Mouse (Mus musculus) kidney, postnatal 0 days (tissue): ENCODE results near the gene Gm5901. TPM values are rescaled to one million over a fixed set of nuclear protein-coding genes. Genes with fewer than 3 reads are reported as not detected.
"Not testable (repeated sequence)": the region's sequence is repeated elsewhere in the genome, so short reads cannot be mapped to it uniquely, and the experiment has no call there.

Source experiments
- ATAC-seq: fragments of 200-750 bp; cut with Nextera tagmentation; replicated peaks from 2 replicates; pipeline ENCODE4 v1.8.0; 2017; ENCODE audit warnings: low read depth, moderate number of reproducible peaks, moderate TSS enrichment, moderate library complexity; ENCODE audit not compliant: low FRiP score
- DNase-seq: peaks from one replicate; pipeline ENCODE4 v3.0.0-alpha.2; 2016; ENCODE audit warnings: low spot score
- H3K27ac ChIP-seq: fragments of 300-500 bp; sonication (generic); 2 replicates; pipeline ENCODE4 v1.5.1; 2014; ENCODE audit warnings: mild to moderate bottlenecking
- H3K27me3 ChIP-seq: fragments of 300-500 bp; sonication (generic); 2 replicates; pipeline ENCODE4 v1.6.1; 2014; ENCODE audit warnings: low read length, mixed read lengths; ENCODE audit not compliant: insufficient read depth
- H3K36me3 ChIP-seq: fragments of 300-500 bp; sonication (generic); 2 replicates; pipeline ENCODE4 v1.6.1; 2014; ENCODE audit warnings: low read length, mixed read lengths; ENCODE audit not compliant: insufficient read depth
- H3K4me1 ChIP-seq: fragments of 300-500 bp; sonication (generic); replicated peaks from 2 replicates; pipeline ENCODE4 v1.6.1; 2014; ENCODE audit warnings: antibody characterized with exemption, low read length, mixed read lengths; ENCODE audit not compliant: insufficient read depth
- H3K4me2 ChIP-seq: fragments of 300-500 bp; sonication (generic); 2 replicates; pipeline ENCODE4 v1.6.1; 2014; ENCODE audit warnings: mild to moderate bottlenecking, low read length, moderate library complexity, mixed read lengths
- H3K4me3 ChIP-seq: fragments of 300-500 bp; sonication (generic); replicated peaks from 2 replicates; pipeline ENCODE4 v1.5.1; 2014; ENCODE audit warnings: low read depth, low read length
- H3K9ac ChIP-seq: fragments of 300-500 bp; sonication (generic); 2 replicates; pipeline ENCODE4 v1.6.1; 2014; ENCODE audit warnings: low read depth, low read length
- H3K9me3 ChIP-seq: fragments of 300-500 bp; sonication (generic); replicated peaks from 2 replicates; pipeline ENCODE4 v1.6.1; 2016; ENCODE audit warnings: low read length, inconsistent platforms, mixed read lengths
- CTCF ChIP-seq: IDR thresholded peaks from 2 replicates; pipeline ENCODE4 v1.5.1; 2016; ENCODE audit warnings: antibody characterized with exemption, low read depth, mild to moderate bottlenecking, moderate library complexity
- WGBS: fragments of 180-500 bp; shearing (Covaris S2); extraction: QIAGEN DNeasy Blood & Tissue Kit; methylation state at CpG from one replicate; pipeline ENCODE4 v1.1.7; 2014; 5-methylcytosine and 5-hydroxymethylcytosine counted together
- polyA plus RNA-seq: library from polyadenylated mRNA; unstranded; fragments of >200 nt; fragmentation: Nextera tagmentation; extraction: Ambion mirVana; gene quantifications from 2 replicates; pipeline ENCODE4 v1.2.1, GENCODE M21; 2015

Gene Gm5901
- polyA plus RNA-seq, 1 experiment from 2014 or later = not detected

- Histone ChIP-seq H3K27ac (peak overlapping the region; percentile 81), H3K4me2 (peak overlapping the region; percentile 69), H3K4me3 (peak overlapping the region; percentile 80), H3K9me3 (no peaks in the 10 kb centered on the region), H3K9ac (peak overlapping the region; percentile 84), H3K4me1 (no peaks in the 10 kb centered on the region), H3K27me3 (no peaks in the 10 kb centered on the region), H3K36me3 (no peaks in the 10 kb centered on the region)
- WGBS = 2% methylated on average over 25 of the region's 25 CpGs
- no peak; the same call in 1 of the 2 replicates for ATAC-seq
- DNase-seq = peak; percentile 14
- TF ChIP-seq CTCF = no peak
Observed at GRCm38 (mm10) chr7:105399058-105399934, 24.5 kb downstream of the Gm5901 start.

GRCm38 (mm10) chr7:105399935-105400624 is 25.2 kb downstream of the Gm5901 start, which contains the start of gene Fam160a2:
Gene Fam160a2, minus strand, starts transcription at chr7:105400054.
- Histone ChIP-seq H3K27me3 (no peaks in the 10 kb centered on the region), H3K9ac (peak within 1 kb of the TSS; percentile 84), H3K9me3 (no peaks in the 10 kb centered on the region), H3K27ac (peak within 1 kb of the TSS; percentile 81), H3K36me3 (no peaks in the 10 kb centered on the region), H3K4me3 (peak within 1 kb of the TSS; percentile 80), H3K4me2 (peak within 1 kb of the TSS; percentile 69), H3K4me1 (no peaks in the 10 kb centered on the region)
- TF ChIP-seq CTCF = no peak
- ATAC-seq = peak; percentile 99
- DNase-seq = peak; percentile 100
- WGBS = under 1% methylated on average over 55 of the region's 55 CpGs

- Histone ChIP-seq H3K27ac (no peak within 1 kb of the TSS), H3K4me3 (no peak within 1 kb of the TSS), H3K9ac (0 out of 2 replicates have a peak within 1 kb of the TSS, but pooled peaks have one; percentile 23), H3K36me3 (no peaks in the 10 kb centered on the region), H3K4me2 (no peak within 1 kb of the TSS), H3K4me1 (no peaks in the 10 kb centered on the region), H3K9me3 (no peaks in the 10 kb centered on the region), H3K27me3 (no peaks in the 10 kb centered on the region)
- TF ChIP-seq CTCF = no peak
- ATAC-seq = no peak
- 68% methylated on average over 5 of the region's 5 CpGs for WGBS
- DNase-seq = no peak
Observed at GRCm38 (mm10) chr7:105404268-105404667, 29.4 kb downstream of the Gm5901 start, which contains the start of gene Cnga4. Gene Cnga4, plus strand, starts transcription at chr7:105404568.

GRCm38 (mm10) chr7:105406322-105406721 is 31.5 kb downstream of the Gm5901 start:
- Histone ChIP-seq H3K36me3 (no peaks in the 10 kb centered on the region), H3K4me3 (no peak overlapping the region), H3K9ac (no peak overlapping the region), H3K4me1 (no peaks in the 10 kb centered on the region), H3K27ac (no peak overlapping the region), H3K27me3 (no peaks in the 10 kb centered on the region), H3K9me3 (no peaks in the 10 kb centered on the region), H3K4me2 (no peak overlapping the region)
- no peak for ATAC-seq
- DNase-seq = no peak
- 64% methylated on average over 1 of the region's 1 CpGs for WGBS
- no peak for TF ChIP-seq CTCF

GRCm38 (mm10) chr7:105411874-105412632 is 37.2 kb downstream of the Gm5901 start:
- ATAC-seq (0 out of 2 replicates have a peak, but pooled peaks have one; percentile 21), DNase-seq (peak; percentile 71)
- H3K9me3 ChIP-seq, H3K4me1 ChIP-seq, H3K4me2 ChIP-seq, H3K9ac ChIP-seq, H3K27ac ChIP-seq, H3K36me3 ChIP-seq, H3K27me3 ChIP-seq, H3K4me3 ChIP-seq: not testable (repeated sequence)
- peak; percentile 94 for TF ChIP-seq CTCF
- 56% methylated on average over 8 of the region's 8 CpGs for WGBS

- no peak for DNase-seq
- WGBS = 54% methylated on average over 6 of the region's 6 CpGs
- Histone ChIP-seq H3K27ac (no peak overlapping the region), H3K36me3 (no peaks in the 10 kb centered on the region), H3K4me3 (no peak overlapping the region), H3K27me3 (no peaks in the 10 kb centered on the region), H3K4me1 (no peaks in the 10 kb centered on the region), H3K4me2 (no peak overlapping the region), H3K9ac (no peak overlapping the region), H3K9me3 (no peaks in the 10 kb centered on the region)
- TF ChIP-seq CTCF = no peak
- ATAC-seq = no peak
Observed at GRCm38 (mm10) chr7:105414385-105414784, 39.5 kb downstream of the Gm5901 start.
